Mouse (Mus musculus): ENCODE data around the gene Smyd3. TPM values are rescaled to one million over a fixed set of nuclear protein-coding genes. Genes with fewer than 3 reads are reported as not detected.
A peak's percentile ranks its signal among the peaks of the same experiment; 100 is the strongest.
"Not testable (repeated sequence)": the region's sequence is repeated elsewhere in the genome, so short reads cannot be mapped to it uniquely, and the experiment has no call there.

Gene Smyd3
- polyA plus RNA-seq, 1 experiment from 2014 or later = 11.3 TPM

GRCm38 (mm10) chr1:179547176-179547575 is 29.3 kb upstream of the Smyd3 start:
- peak overlapping the region; percentile 87 for H3K9ac ChIP-seq (ENCODE audit: low read length)
- peaks cover 18% of the 10 kb centered on the region for H3K36me3 ChIP-seq (ENCODE audit: control insufficient read depth, insufficient read depth, low read length)
- peaks cover 5 to 25% of the 10 kb centered on the region in 2 experiments for H3K4me1 ChIP-seq (ENCODE audit: control insufficient read depth in 2 of 2, insufficient read depth in 2 of 2, low read length in 2 of 2)
- no peaks in the 10 kb centered on the region for H3K9me3 ChIP-seq (ENCODE audit: control insufficient read depth, low read length)
- no peaks in the 10 kb centered on the region for H3K27me3 ChIP-seq (ENCODE audit: control insufficient read depth, insufficient read depth, low read length)
- ATAC-seq (ENCODE audit: insufficient number of reproducible peaks, insufficient read depth, low FRiP score, low read depth) = no peak
- H3K4me2 ChIP-seq (ENCODE audit: low read length) = peak overlapping the region; percentile 79
- H3K27ac ChIP-seq (replicated peaks in 1 of 2; ENCODE audit: control insufficient read depth in 1 of 2, insufficient read depth in 1 of 2, low read depth in 2 of 2, low read length in 2 of 2) = peak overlapping the region; percentile 33 to 91; a peak in 3 of 4 replicates
- H3K4me3 ChIP-seq (ENCODE audit: control insufficient read depth in 1 of 2, insufficient read depth in 1 of 2, low read depth in 1 of 2, low read length in 2 of 2) = peak overlapping the region; percentile 75 to 88; a peak in 3 of 4 replicates
- 12% methylated on average over 5 of the region's 5 CpGs for WGBS

- peak; percentile 72 for ATAC-seq (ENCODE audit: insufficient number of reproducible peaks, insufficient read depth, low FRiP score, low read depth)
- WGBS = 0% methylated on average over 42 of the region's 44 CpGs
- H3K4me2 ChIP-seq (ENCODE audit: low read length) = peak overlapping the region; percentile 79
- H3K27ac ChIP-seq (replicated peaks in 1 of 2; ENCODE audit: control insufficient read depth in 1 of 2, insufficient read depth in 1 of 2, low read depth in 2 of 2, low read length in 2 of 2) = peak overlapping the region; percentile 91
- peak overlapping the region; percentile 75 to 88 for H3K4me3 ChIP-seq (ENCODE audit: control insufficient read depth in 1 of 2, insufficient read depth in 1 of 2, low read depth in 1 of 2, low read length in 2 of 2)
- H3K9me3 ChIP-seq (ENCODE audit: control insufficient read depth, low read length) = no peaks in the 10 kb centered on the region
- H3K36me3 ChIP-seq (ENCODE audit: control insufficient read depth, insufficient read depth, low read length) = peaks cover 21% of the 10 kb centered on the region
- no peaks in the 10 kb centered on the region for H3K27me3 ChIP-seq (ENCODE audit: control insufficient read depth, insufficient read depth, low read length)
- H3K4me1 ChIP-seq (ENCODE audit: control insufficient read depth in 2 of 2, insufficient read depth in 2 of 2, low read length in 2 of 2) = peaks cover 5 to 22% of the 10 kb centered on the region in 2 experiments
- H3K9ac ChIP-seq (ENCODE audit: low read length) = peak overlapping the region; percentile 87
These were observed 28.7 kb upstream of the Smyd3 start for GRCm38 (mm10) chr1:179546551-179546917.

DNA sequence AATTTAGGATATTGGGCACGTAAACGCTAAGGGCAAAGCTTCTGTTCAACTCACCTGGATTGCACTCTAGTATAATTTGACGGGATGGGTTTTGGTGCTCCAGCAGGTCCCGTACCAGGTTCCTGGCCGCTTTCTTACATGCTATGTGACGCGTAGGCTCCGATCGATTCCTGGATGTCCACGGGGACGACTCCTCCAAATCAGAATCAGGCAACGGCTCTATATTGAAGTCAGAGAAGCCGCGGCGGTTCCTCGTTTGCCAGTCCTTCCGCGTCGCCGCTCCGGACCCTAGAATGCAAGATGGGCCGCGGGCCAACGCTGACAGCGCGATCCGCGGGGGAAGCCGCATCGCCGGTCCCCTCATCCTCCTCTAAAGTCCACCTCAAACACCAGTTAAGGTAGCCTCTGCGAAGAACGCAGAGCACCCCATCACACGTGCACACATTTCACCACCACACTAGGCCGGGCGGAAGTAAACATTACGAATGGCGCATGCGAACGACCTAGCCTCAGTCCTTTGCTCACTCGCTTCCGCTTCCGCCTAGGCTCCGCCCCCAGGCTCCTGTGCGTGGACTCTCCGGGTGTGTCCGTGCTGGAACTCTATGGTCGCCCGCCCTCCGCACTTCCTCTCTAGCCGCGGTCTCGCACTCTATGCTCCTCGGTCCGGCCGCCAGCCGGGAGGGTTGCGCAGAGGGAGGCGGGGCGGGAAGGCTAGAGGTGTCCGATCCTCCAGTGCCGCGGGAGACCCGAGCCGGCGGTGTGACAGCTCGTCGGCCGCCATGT is 28.1 kb upstream of the Smyd3 start, which contains the start of the genes Tfb2m and Cnst:
Tfb2m (minus strand) TSS at position 500 of the 783 bp plus-strand sequence.
Cnst (plus strand) TSS at position 603 of the 783 bp plus-strand sequence.
- peaks cover 5 to 22% of the 10 kb centered on the region in 2 experiments for H3K4me1 ChIP-seq (ENCODE audit: control insufficient read depth in 2 of 2, insufficient read depth in 2 of 2, low read length in 2 of 2)
- peak within 1 kb of the TSS; percentile 87 for H3K9ac ChIP-seq (ENCODE audit: low read length)
- WGBS = under 1% methylated on average over 68 of the region's 69 CpGs
- not testable (repeated sequence) for H3K27me3 ChIP-seq (ENCODE audit: control insufficient read depth, insufficient read depth, low read length); H3K9me3 ChIP-seq (ENCODE audit: control insufficient read depth, low read length)
- peaks cover 23% of the 10 kb centered on the region for H3K36me3 ChIP-seq (ENCODE audit: control insufficient read depth, insufficient read depth, low read length)
- peak; percentile 99 for ATAC-seq (ENCODE audit: insufficient number of reproducible peaks, insufficient read depth, low FRiP score, low read depth)
- peak within 1 kb of the TSS; percentile 91 for H3K27ac ChIP-seq (replicated peaks in 1 of 2; ENCODE audit: control insufficient read depth in 1 of 2, insufficient read depth in 1 of 2, low read depth in 2 of 2, low read length in 2 of 2)
- H3K4me2 ChIP-seq (ENCODE audit: low read length) = peak within 1 kb of the TSS; percentile 89
- peak within 1 kb of the TSS; percentile 75 to 88 for H3K4me3 ChIP-seq (ENCODE audit: control insufficient read depth in 1 of 2, insufficient read depth in 1 of 2, low read depth in 1 of 2, low read length in 2 of 2)

- no peak overlapping the region for H3K27ac ChIP-seq (replicated peaks in 1 of 2; ENCODE audit: control insufficient read depth in 1 of 2, insufficient read depth in 1 of 2, low read depth in 2 of 2, low read length in 2 of 2)
- no peak for ATAC-seq (ENCODE audit: insufficient number of reproducible peaks, insufficient read depth, low FRiP score, low read depth)
- no peaks in the 10 kb centered on the region for H3K9me3 ChIP-seq (ENCODE audit: control insufficient read depth, low read length)
- peaks cover 0 to 7% of the 10 kb centered on the region in 2 experiments; a peak in 2 of 4 replicates for H3K4me1 ChIP-seq (ENCODE audit: control insufficient read depth in 2 of 2, insufficient read depth in 2 of 2, low read length in 2 of 2)
- no peak overlapping the region for H3K4me2 ChIP-seq (ENCODE audit: low read length)
- H3K4me3 ChIP-seq (ENCODE audit: control insufficient read depth in 1 of 2, insufficient read depth in 1 of 2, low read depth in 1 of 2, low read length in 2 of 2) = no peak overlapping the region
- H3K9ac ChIP-seq (ENCODE audit: low read length) = no peak overlapping the region
- peaks cover 46% of the 10 kb centered on the region for H3K36me3 ChIP-seq (ENCODE audit: control insufficient read depth, insufficient read depth, low read length)
- WGBS = 55% methylated on average over 3 of the region's 3 CpGs
- no peaks in the 10 kb centered on the region for H3K27me3 ChIP-seq (ENCODE audit: control insufficient read depth, insufficient read depth, low read length)
These were observed 23.7 kb upstream of the Smyd3 start for GRCm38 (mm10) chr1:179541502-179541901.

GRCm38 (mm10) chr1:179539887-179540286 is 22.0 kb upstream of the Smyd3 start:
- H3K4me1 ChIP-seq (ENCODE audit: control insufficient read depth in 2 of 2, insufficient read depth in 2 of 2, low read length in 2 of 2) = peaks cover 0 to 1% of the 10 kb centered on the region in 2 experiments; a peak in 1 of 4 replicates
- no peak for ATAC-seq (ENCODE audit: insufficient number of reproducible peaks, insufficient read depth, low FRiP score, low read depth)
- no peak overlapping the region for H3K27ac ChIP-seq (replicated peaks in 1 of 2; ENCODE audit: control insufficient read depth in 1 of 2, insufficient read depth in 1 of 2, low read depth in 2 of 2, low read length in 2 of 2)
- H3K9me3 ChIP-seq (ENCODE audit: control insufficient read depth, low read length) = no peaks in the 10 kb centered on the region
- 89% methylated on average over 3 of the region's 3 CpGs for WGBS
- H3K27me3 ChIP-seq (ENCODE audit: control insufficient read depth, insufficient read depth, low read length) = no peaks in the 10 kb centered on the region
- H3K36me3 ChIP-seq (ENCODE audit: control insufficient read depth, insufficient read depth, low read length) = peaks cover 58% of the 10 kb centered on the region
- H3K9ac ChIP-seq (ENCODE audit: low read length) = no peak overlapping the region
- H3K4me3 ChIP-seq (ENCODE audit: control insufficient read depth in 1 of 2, insufficient read depth in 1 of 2, low read depth in 1 of 2, low read length in 2 of 2) = no peak overlapping the region
- H3K4me2 ChIP-seq (ENCODE audit: low read length) = no peak overlapping the region

GRCm38 (mm10) chr1:179539054-179539453 is 21.2 kb upstream of the Smyd3 start:
- Histone ChIP-seq H3K27ac (replicated peaks in 1 of 2; ENCODE audit: control insufficient read depth in 1 of 2, insufficient read depth in 1 of 2, low read depth in 2 of 2, low read length in 2 of 2) (no peak overlapping the region), H3K9ac (ENCODE audit: low read length) (no peak overlapping the region), H3K4me3 (ENCODE audit: control insufficient read depth in 1 of 2, insufficient read depth in 1 of 2, low read depth in 1 of 2, low read length in 2 of 2) (no peak overlapping the region), H3K36me3 (ENCODE audit: control insufficient read depth, insufficient read depth, low read length) (peaks cover 58% of the 10 kb centered on the region), H3K27me3 (ENCODE audit: control insufficient read depth, insufficient read depth, low read length) (no peaks in the 10 kb centered on the region), H3K9me3 (ENCODE audit: control insufficient read depth, low read length) (no peaks in the 10 kb centered on the region), H3K4me2 (ENCODE audit: low read length) (no peak overlapping the region), H3K4me1 (ENCODE audit: control insufficient read depth in 2 of 2, insufficient read depth in 2 of 2, low read length in 2 of 2) (no peaks in the 10 kb centered on the region)
- 90% methylated on average over 3 of the region's 3 CpGs for WGBS
- ATAC-seq (ENCODE audit: insufficient number of reproducible peaks, insufficient read depth, low FRiP score, low read depth) = no peak

GRCm38 (mm10) chr1:179519901-179520300 is 2.1 kb upstream of the Smyd3 start:
- no peak overlapping the region for H3K27ac ChIP-seq (replicated peaks in 1 of 2; ENCODE audit: control insufficient read depth in 1 of 2, insufficient read depth in 1 of 2, low read depth in 2 of 2, low read length in 2 of 2)
- H3K9me3 ChIP-seq (ENCODE audit: control insufficient read depth, low read length) = peaks cover under 1% of the 10 kb centered on the region; the same call in 1 of the 2 replicates
- no peaks in the 10 kb centered on the region for H3K27me3 ChIP-seq (ENCODE audit: control insufficient read depth, insufficient read depth, low read length)
- peaks cover 0 to 6% of the 10 kb centered on the region in 2 experiments; a peak in 1 of 4 replicates for H3K4me1 ChIP-seq (ENCODE audit: control insufficient read depth in 2 of 2, insufficient read depth in 2 of 2, low read length in 2 of 2)
- ATAC-seq (ENCODE audit: insufficient number of reproducible peaks, insufficient read depth, low FRiP score, low read depth) = no peak
- no peak overlapping the region for H3K4me2 ChIP-seq (ENCODE audit: low read length)
- H3K9ac ChIP-seq (ENCODE audit: low read length) = no peak overlapping the region
- WGBS = 83% methylated on average over 3 of the region's 3 CpGs
- no peaks in the 10 kb centered on the region for H3K36me3 ChIP-seq (ENCODE audit: control insufficient read depth, insufficient read depth, low read length)
- H3K4me3 ChIP-seq (ENCODE audit: control insufficient read depth in 1 of 2, insufficient read depth in 1 of 2, low read depth in 1 of 2, low read length in 2 of 2) = no peak overlapping the region

All from heart, embryonic 14.5 days (tissue).